Mouse (Mus musculus) brown adipose tissue, adult 24 weeks (tissue): Measurements from ENCODE around the gene Epm2aip1. TPM values are rescaled to one million over a fixed set of nuclear protein-coding genes. Genes with fewer than 3 reads are reported as not detected.

Experiments used
- H3K27ac ChIP-seq: fragments of 200-500 bp; replicated peaks from 2 replicates; pipeline ENCODE4 v1.5.1; 2012; ENCODE audit warnings: low read depth, mild to moderate bottlenecking, low read length
- H3K4me1 ChIP-seq: fragments of 200-500 bp; 2 replicates; pipeline ENCODE4 v1.6.1; 2012; ENCODE audit warnings: low read length, mixed read lengths; ENCODE audit not compliant: control insufficient read depth, insufficient read depth, insufficient read length
- H3K4me3 ChIP-seq: fragments of 200-500 bp; 2 replicates; pipeline ENCODE4 v1.5.1; 2012; ENCODE audit warnings: low read depth, mild to moderate bottlenecking, low read length, moderate library complexity; ENCODE audit not compliant: insufficient read depth
- polyA plus RNA-seq: library from polyadenylated mRNA; stranded (reverse); fragments of >200 nt; gene quantifications from 2 replicates; pipeline ENCODE4 v1.2.4, GENCODE M21; 2012; ENCODE audit not compliant: missing spikeins, insufficient read depth, insufficient read length

The Epm2aip1 gene
- polyA plus RNA-seq, 1 experiment, result 9.2 TPM

- H3K27ac ChIP-seq, result no peak overlapping the region
- H3K4me1 ChIP-seq, result no peaks in the 10 kb centered on the region
- no peak overlapping the region for H3K4me3 ChIP-seq
These were observed 26.9 kb downstream of the Epm2aip1 start for GRCm38 (mm10) chr9:111298606-111299005.

DNA sequence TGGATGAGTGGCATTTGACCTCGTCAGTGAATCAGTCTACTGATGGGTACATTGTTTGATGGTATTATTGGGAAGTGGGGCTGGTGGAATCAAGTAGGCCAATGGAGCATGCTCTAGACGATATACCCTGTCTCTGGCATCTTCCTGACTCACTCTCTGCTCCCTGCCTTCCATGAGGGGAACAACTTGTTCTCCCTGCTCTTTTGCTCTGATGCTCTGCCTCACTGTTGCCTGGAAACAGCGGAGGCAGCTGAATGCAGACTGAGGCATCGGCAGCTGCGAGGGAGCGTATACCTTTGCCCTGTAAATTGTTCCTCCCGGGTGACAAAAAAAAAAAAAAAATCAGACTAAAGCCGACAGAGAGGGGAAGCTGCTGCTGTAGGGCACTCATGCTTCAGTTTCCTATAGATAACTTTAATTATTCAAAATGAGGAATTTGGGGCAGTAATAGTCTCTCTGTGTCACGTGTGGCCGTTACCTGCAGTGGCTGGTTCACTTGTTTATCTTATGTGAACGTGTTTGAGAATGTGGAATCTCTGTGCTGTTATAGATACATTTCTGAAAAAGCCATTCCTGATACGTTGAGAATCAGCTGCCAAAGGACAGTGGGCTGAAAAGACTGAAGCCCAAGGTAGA lies 30.6 kb downstream of the Epm2aip1 start:
- Histone ChIP-seq H3K4me1 (no peaks in the 10 kb centered on the region), H3K27ac (no peak overlapping the region), H3K4me3 (no peak overlapping the region)

- Histone ChIP-seq H3K27ac (no peak overlapping the region), H3K4me3 (no peak overlapping the region), H3K4me1 (no peaks in the 10 kb centered on the region)
These were observed 32.3 kb downstream of the Epm2aip1 start for GRCm38 (mm10) chr9:111304036-111304435.

GRCm38 (mm10) chr9:111306142-111306541 lies 34.4 kb downstream of the Epm2aip1 start:
- no peak overlapping the region for H3K27ac ChIP-seq
- H3K4me1 ChIP-seq, result no peaks in the 10 kb centered on the region
- H3K4me3 ChIP-seq, result no peak overlapping the region

DNA sequence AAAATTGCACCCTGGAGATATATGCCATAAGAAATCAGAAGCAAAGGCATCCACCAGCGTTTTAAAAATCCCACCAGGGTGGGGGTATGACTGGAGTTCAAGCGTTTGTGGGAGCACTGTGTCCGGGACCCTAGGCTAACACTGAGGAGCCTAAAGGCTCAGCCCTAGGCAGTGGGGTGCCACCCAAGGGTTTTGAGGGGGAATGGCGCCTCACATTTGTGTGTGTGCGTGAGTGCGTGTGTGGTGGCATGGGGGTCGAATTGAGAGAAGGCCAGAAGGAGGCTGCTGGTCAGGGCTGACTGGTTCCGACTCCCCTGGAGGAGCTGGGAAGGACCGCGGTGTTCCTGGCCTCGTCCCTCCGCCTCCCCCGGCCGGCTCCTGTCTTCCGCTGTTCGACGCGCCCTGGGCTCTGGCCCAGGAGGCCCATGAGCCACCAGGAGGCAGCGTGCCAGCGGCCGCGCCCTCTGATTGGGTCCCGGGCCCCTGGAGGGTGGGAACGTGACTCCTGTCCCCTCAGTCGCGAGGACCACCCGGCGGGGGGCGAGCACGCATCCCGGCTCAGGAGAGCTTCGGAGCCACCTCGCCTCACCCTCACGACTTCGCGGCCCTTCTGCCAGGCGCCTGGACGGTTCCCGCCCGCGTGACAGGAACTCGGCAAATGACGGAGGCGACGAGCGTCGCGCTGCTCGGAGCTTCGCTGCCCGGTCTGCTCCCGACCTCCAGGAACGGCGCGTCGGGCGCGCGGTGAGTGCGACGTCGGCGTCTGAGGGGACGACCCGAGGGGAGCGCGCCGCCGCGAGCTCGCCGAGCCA lies 39.5 kb downstream of the Epm2aip1 start, which contains the start of gene Trank1:
Gene Trank1 (plus strand): TSS at position 709 of the 812 bp plus-strand sequence.
- Histone ChIP-seq H3K4me3 (peak within 1 kb of the TSS; percentile 33), H3K27ac (no peak within 1 kb of the TSS), H3K4me1 (peaks cover 2% of the 10 kb centered on the region; the same call in 1 of the 2 replicates)

GRCm38 (mm10) chr9:111311843-111312441 lies 40.2 kb downstream of the Epm2aip1 start:
- peak overlapping the region; percentile 33 for H3K4me3 ChIP-seq

DNA sequence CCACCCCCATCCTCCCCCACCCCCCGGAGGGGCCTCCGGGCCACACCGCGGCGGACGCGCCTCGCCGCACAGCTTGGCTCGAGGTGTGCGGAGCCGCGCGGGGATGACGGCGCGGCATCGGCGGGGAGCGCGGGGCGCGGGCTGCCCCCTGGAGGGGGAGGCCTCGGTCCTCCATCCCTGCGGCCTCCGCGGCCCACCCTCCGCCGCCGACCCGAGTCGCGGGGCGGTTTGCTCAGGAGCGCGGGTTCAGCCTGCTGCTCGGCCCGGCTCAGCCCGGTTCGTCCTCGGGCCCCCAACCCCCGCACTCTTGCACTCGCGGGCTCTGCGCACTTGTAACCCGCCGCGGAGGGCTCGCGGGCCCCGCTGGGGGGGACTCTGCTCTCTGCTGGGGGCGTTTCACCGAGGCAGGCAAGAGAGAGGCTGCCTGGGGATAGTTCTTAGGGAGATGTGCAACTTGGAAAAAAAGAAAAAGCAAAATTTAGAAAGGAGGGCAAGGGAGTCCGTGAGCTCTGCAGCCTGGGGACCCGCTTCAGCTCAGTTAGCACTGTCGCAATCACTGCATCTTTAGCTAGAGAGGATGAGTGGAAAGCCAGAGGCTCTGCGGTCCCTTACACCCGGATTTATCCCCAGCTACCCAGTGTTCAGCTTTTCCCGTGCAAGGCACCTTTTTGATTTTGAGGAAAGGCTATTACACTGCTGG lies 40.9 kb downstream of the Epm2aip1 start:
- peak overlapping the region; percentile 28 for H3K4me3 ChIP-seq
- H3K4me1 ChIP-seq, result peaks cover 2% of the 10 kb centered on the region; the same call in 1 of the 2 replicates
- no peak overlapping the region for H3K27ac ChIP-seq

More at GRCm38 (mm10) chr9:111311843-111312441, 40.2 kb downstream of the Epm2aip1 start:
- H3K4me1 ChIP-seq, result peaks cover 2% of the 10 kb centered on the region; the same call in 1 of the 2 replicates
- no peak overlapping the region for H3K27ac ChIP-seq

DNA sequence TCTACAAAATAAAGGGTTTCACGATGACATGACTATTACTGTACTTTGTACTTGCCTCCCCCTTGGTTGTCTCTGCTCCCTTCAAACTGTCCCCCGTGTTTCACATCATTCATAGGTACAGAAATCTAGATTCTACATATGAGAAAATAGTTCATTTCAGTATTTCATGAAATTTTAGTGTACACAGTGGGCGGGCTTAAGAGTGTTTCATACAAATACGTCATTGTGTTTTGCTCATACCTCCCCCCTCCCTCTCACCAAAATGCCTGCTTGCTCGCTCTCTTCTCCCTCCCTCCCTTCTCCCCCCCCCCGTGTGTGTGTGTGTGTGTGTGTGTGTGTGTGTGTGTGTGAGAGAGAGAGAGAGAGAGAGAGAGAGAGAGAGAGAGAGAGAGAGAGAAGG lies 41.6 kb downstream of the Epm2aip1 start:
- H3K27ac ChIP-seq, result no peak overlapping the region
- no peak overlapping the region for H3K4me3 ChIP-seq
- peaks cover 2% of the 10 kb centered on the region; the same call in 1 of the 2 replicates for H3K4me1 ChIP-seq

DNA sequence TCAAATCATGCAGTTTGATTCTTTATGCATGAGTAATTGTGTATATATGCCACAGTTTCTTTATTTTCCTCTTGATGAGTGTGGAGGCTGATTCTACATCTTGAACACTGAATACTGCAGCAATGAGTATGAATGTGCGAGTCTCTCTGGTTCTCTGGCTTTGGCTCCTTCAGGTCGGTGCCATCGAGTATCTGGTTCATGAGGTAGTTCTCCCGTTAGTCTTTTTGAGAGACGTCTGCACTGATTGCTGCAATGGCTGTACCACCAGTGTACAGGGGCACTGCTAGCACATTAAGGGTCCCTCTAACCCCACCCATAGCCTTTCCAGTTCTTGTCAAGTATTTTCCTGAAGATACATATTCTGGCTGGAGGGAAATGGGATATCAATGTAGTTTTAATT lies 42.1 kb downstream of the Epm2aip1 start:
- peaks cover 2% of the 10 kb centered on the region; the same call in 1 of the 2 replicates for H3K4me1 ChIP-seq
- no peak overlapping the region for H3K4me3 ChIP-seq
- H3K27ac ChIP-seq, result no peak overlapping the region

DNA sequence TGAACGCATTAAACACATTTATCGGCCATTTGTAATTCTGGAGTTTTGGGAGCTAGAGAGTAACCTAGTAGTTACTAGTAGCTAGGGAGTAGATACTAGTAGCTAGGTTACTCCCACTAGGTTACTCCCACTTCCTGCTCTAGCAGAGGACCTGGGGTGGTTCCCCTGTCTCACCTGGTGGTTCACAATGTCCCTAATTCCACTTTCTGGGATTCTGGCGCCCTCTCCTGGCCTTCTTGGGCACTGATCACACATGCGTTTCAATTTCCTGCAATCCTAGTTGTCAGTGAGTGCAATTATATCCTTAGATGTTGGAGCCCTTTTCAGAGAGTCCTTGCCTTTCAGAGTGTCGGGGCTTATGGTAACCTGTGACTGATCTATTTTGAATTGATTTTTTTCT lies 42.5 kb downstream of the Epm2aip1 start:
- Histone ChIP-seq H3K27ac (no peak overlapping the region), H3K4me1 (peaks cover 2% of the 10 kb centered on the region; the same call in 1 of the 2 replicates), H3K4me3 (no peak overlapping the region)

- Histone ChIP-seq H3K4me3 (no peak overlapping the region), H3K27ac (no peak overlapping the region), H3K4me1 (no peaks in the 10 kb centered on the region)
These were observed 49.2 kb downstream of the Epm2aip1 start for GRCm38 (mm10) chr9:111320912-111321311.

GRCm38 (mm10) chr9:111324881-111325280 lies 53.2 kb downstream of the Epm2aip1 start:
- H3K27ac ChIP-seq, result no peak overlapping the region
- H3K4me3 ChIP-seq, result no peak overlapping the region
- H3K4me1 ChIP-seq, result no peaks in the 10 kb centered on the region
